Comparison of ENCODE assay signal across 12 mouse cellular contexts in the genomic region with DNA sequence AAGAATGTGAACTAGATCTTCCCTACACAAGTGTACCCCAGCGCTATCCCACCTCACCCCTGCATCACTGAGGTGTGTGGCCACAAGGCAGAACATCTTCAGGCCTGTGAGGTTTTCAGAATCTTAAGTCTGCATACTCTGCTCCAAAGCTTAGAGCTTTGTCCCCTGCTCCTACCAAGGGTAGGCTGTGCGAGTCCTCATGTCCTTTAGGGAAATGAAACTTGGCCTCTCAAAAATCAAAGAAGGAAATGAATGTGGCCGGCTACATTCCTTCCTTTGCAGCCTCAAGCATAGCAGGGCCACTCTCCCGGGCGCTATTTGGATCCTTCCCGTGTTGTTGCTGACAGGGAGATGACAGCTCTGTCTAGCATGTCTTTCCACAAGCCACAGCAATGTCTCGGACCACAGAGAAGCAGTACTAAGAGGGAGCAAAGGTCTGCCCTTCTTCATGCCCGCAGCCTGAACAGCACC. TPM values are rescaled to one million over a fixed set of nuclear protein-coding genes. Genes with fewer than 3 reads are reported as not detected.
A peak's percentile ranks its signal among the peaks of the same experiment; 100 is the strongest.
DNase-seq lines count a peak whose midpoint lies in the region; ATAC-seq and TF ChIP-seq lines count a peak whose summit lies in the region.
"Had no signal": no experiment of that assay in that cellular context is flagged by ENCODE, and none has a peak within 500 bp of the region (broad histone marks: within the 10 kb centered on the region; RNA-seq: fewer than 3 reads in every experiment).

No protein-coding gene starts in this region.

- ATAC-seq in hindbrain, embryonic 13.5 days (ENCODE audit: low FRiP score): no peak
- ATAC-seq in hindbrain, postnatal 0 days: no peak
- ATAC-seq in lung, postnatal 0 days: peak; percentile 11; the same call in 1 of the 2 replicates
- no peak for ATAC-seq in kidney, embryonic 14.5 days (ENCODE audit: low FRiP score, low TSS enrichment)
- ATAC-seq: CD4-positive, CD25-positive, alpha-beta regulatory T cell, adult 4 months had no signal

- 66% methylated on average over 8 of the region's 8 CpGs for WGBS in hindbrain, embryonic 13.5 days
- 57% methylated on average over 8 of the region's 8 CpGs for WGBS in hindbrain, postnatal 0 days
- WGBS in lung, postnatal 0 days: 27% methylated on average over 8 of the region's 8 CpGs
- WGBS in kidney, embryonic 14.5 days: 68% methylated on average over 8 of the region's 8 CpGs

- H3K9ac ChIP-seq in hindbrain, embryonic 13.5 days: 0 out of 2 replicates have a peak overlapping the region, but pooled peaks have one; percentile 20
- no peak overlapping the region for H3K9ac ChIP-seq in hindbrain, postnatal 0 days (replicated peaks; ENCODE audit: low read length)
- no peak overlapping the region for H3K9ac ChIP-seq in lung, postnatal 0 days (replicated peaks; ENCODE audit: low read depth)
- no peak overlapping the region for H3K9ac ChIP-seq in kidney, embryonic 14.5 days (ENCODE audit: low read depth, low read length)
- H3K9ac ChIP-seq: kidney, embryonic 15.5 days; limb, embryonic 12.5 days had no signal

- no peak overlapping the region for H3K27ac ChIP-seq in hindbrain, embryonic 13.5 days
- H3K27ac ChIP-seq in hindbrain, postnatal 0 days: no peak overlapping the region
- H3K27ac ChIP-seq in lung, postnatal 0 days (ENCODE audit: low read length): peak overlapping the region; percentile 23; the same call in 1 of the 2 replicates
- no peak overlapping the region for H3K27ac ChIP-seq in kidney, embryonic 14.5 days (ENCODE audit: low read depth, low read length)
- H3K27ac ChIP-seq: kidney, embryonic 15.5 days; limb, embryonic 12.5 days had no signal

- H3K27me3 ChIP-seq in hindbrain, embryonic 13.5 days: no peaks in the 10 kb centered on the region
- no peaks in the 10 kb centered on the region for H3K27me3 ChIP-seq in hindbrain, postnatal 0 days (ENCODE audit: insufficient read depth, low read length)
- H3K27me3 ChIP-seq in lung, postnatal 0 days (replicated peaks; ENCODE audit: insufficient read depth, low read length): no peaks in the 10 kb centered on the region
- no peaks in the 10 kb centered on the region for H3K27me3 ChIP-seq in kidney, embryonic 14.5 days (ENCODE audit: control insufficient read depth, insufficient read depth, low read length)
- H3K27me3 ChIP-seq: kidney, embryonic 15.5 days; limb, embryonic 12.5 days had no signal

- no peaks in the 10 kb centered on the region for H3K9me3 ChIP-seq in hindbrain, embryonic 13.5 days
- H3K9me3 ChIP-seq in hindbrain, postnatal 0 days (ENCODE audit: low read length): no peaks in the 10 kb centered on the region
- no peaks in the 10 kb centered on the region for H3K9me3 ChIP-seq in lung, postnatal 0 days (ENCODE audit: low read length)
- no peaks in the 10 kb centered on the region for H3K9me3 ChIP-seq in kidney, embryonic 14.5 days (ENCODE audit: control insufficient read depth, low read length)
- H3K9me3 ChIP-seq: kidney, embryonic 15.5 days; limb, embryonic 12.5 days had no signal

- H3K36me3 ChIP-seq in hindbrain, embryonic 13.5 days: no peaks in the 10 kb centered on the region
- H3K36me3 ChIP-seq in hindbrain, postnatal 0 days (ENCODE audit: insufficient read depth, low read length): no peaks in the 10 kb centered on the region
- no peaks in the 10 kb centered on the region for H3K36me3 ChIP-seq in lung, postnatal 0 days (ENCODE audit: insufficient read depth, low read length)
- H3K36me3 ChIP-seq in kidney, embryonic 14.5 days (ENCODE audit: control insufficient read depth, insufficient read depth, low read length): no peaks in the 10 kb centered on the region
- H3K36me3 ChIP-seq: kidney, embryonic 15.5 days; limb, embryonic 12.5 days had no signal

- TF ChIP-seq EP300 in lung, postnatal 0 days (IDR thresholded peaks at IDR 0.05): no peak

- H3K4me2 ChIP-seq in hindbrain, embryonic 13.5 days: no peak overlapping the region
- H3K4me2 ChIP-seq in hindbrain, postnatal 0 days (ENCODE audit: low read depth, low read length): no peak overlapping the region
- H3K4me2 ChIP-seq in lung, postnatal 0 days (replicated peaks; ENCODE audit: low read depth, low read length): no peak overlapping the region
- H3K4me2 ChIP-seq in kidney, embryonic 14.5 days (replicated peaks; ENCODE audit: low read depth, low read length): no peak overlapping the region
- H3K4me2 ChIP-seq: kidney, embryonic 15.5 days; limb, embryonic 12.5 days had no signal

- H3K4me1 ChIP-seq in hindbrain, embryonic 13.5 days (replicated peaks): peaks cover 10% of the 10 kb centered on the region
- H3K4me1 ChIP-seq in hindbrain, postnatal 0 days (ENCODE audit: insufficient read depth, low read length): no peaks in the 10 kb centered on the region
- peaks cover 9% of the 10 kb centered on the region for H3K4me1 ChIP-seq in lung, postnatal 0 days (ENCODE audit: insufficient read depth, low read depth, low read length)
- H3K4me1 ChIP-seq in kidney, embryonic 14.5 days (ENCODE audit: control insufficient read depth, insufficient read depth, low read length): no peaks in the 10 kb centered on the region
- H3K4me1 ChIP-seq: kidney, embryonic 15.5 days had no signal

- no peak for TF ChIP-seq CTCF in hindbrain, postnatal 0 days (IDR thresholded peaks at IDR 0.05; ENCODE audit: low read depth)
- no peak for TF ChIP-seq CTCF in lung, postnatal 0 days (IDR thresholded peaks at IDR 0.05)

- DNase-seq in hindbrain, postnatal 0 days (ENCODE audit: low spot score): no peak
- DNase-seq in A20 (ENCODE audit: low read depth, low spot score): peak; percentile 32
- DNase-seq in heart, adult 8-10 months (ENCODE audit: low spot score): peak; percentile 55
- no peak for DNase-seq in lung, postnatal 0 days (ENCODE audit: low spot score)
- no peak for DNase-seq in frontal cortex, postnatal 25 days (ENCODE audit: low spot score in 2 of 2)
- DNase-seq in embryo, embryonic 9.5 days (ENCODE audit: extremely low spot score): no peak
- DNase-seq: gastrocnemius, postnatal 36 days had no signal

- H3K4me3 ChIP-seq in hindbrain, embryonic 13.5 days: no peak overlapping the region
- no peak overlapping the region for H3K4me3 ChIP-seq in hindbrain, postnatal 0 days (ENCODE audit: low read length)
- no peak overlapping the region for H3K4me3 ChIP-seq in lung, postnatal 0 days (ENCODE audit: low read depth, low read length)
- H3K4me3 ChIP-seq in kidney, embryonic 14.5 days (ENCODE audit: low read length): no peak overlapping the region
- H3K4me3 ChIP-seq: kidney, embryonic 15.5 days; limb, embryonic 12.5 days had no signal

RNA-seq across cellular contexts. Expression of a gene that starts 51.0 kb away (rescaled TPM):
- polyA plus RNA-seq in hindbrain, embryonic 13.5 days (2015; fragmentation: Nextera tagmentation; extraction: Ambion mirVana): 47.6 and 52.5 TPM in 2 replicates
- 466 and 482 TPM in 2 replicates for total RNA-seq in hindbrain, postnatal 0 days (2014; rRNA removed)
- polyA plus RNA-seq in hindbrain, postnatal 0 days (2015; fragmentation: Nextera tagmentation; extraction: Ambion mirVana): 66.7 and 77.3 TPM in 2 replicates
- 100 to 1,000 TPM; 453 to 510 (median 503) TPM for total RNA-seq in heart, adult 8-10 months (2022)
- polyA plus RNA-seq in lung, postnatal 0 days (2015; fragmentation: Nextera tagmentation; extraction: Ambion mirVana): 60.2 and 67.9 TPM in 2 replicates
- 43.7 and 49.3 TPM in 2 replicates for polyA plus RNA-seq in kidney, embryonic 14.5 days (2014; fragmentation: Nextera tagmentation; extraction: Ambion mirVana)

Comparison
In these comparisons a context has a peak if more than half of its experiments do, and no peak if none do; other contexts are left out.
1. DNase-seq: peak in A20 (single experiment) and heart, adult 8-10 months (single experiment); none in hindbrain, postnatal 0 days (single experiment), lung, postnatal 0 days (single experiment), frontal cortex, postnatal 25 days (0 of 2) and embryo, embryonic 9.5 days (single experiment).